Mouse (Mus musculus) CH12.LX (cell line): ENCODE results near the gene Dnajb13. TPM values are rescaled to one million over a fixed set of nuclear protein-coding genes. Genes with fewer than 3 reads are reported as not detected.

Experiments
- DNase-seq: peaks from one replicate; pipeline ENCODE4 v3.0.0-alpha.2; 2013; ENCODE audit errors: extremely low read depth
- H3K27ac ChIP-seq: 2 replicates; pipeline ENCODE4 v1.5.1; 2012; ENCODE audit warnings: low read depth, mild to moderate bottlenecking, control low read depth, moderate library complexity; ENCODE audit not compliant: insufficient read depth
- H3K27me3 ChIP-seq: replicated peaks from 2 replicates; pipeline ENCODE3; 2012; ENCODE audit warnings: inconsistent platforms
- H3K36me3 ChIP-seq, 2 experiments: replicated peaks in 1 of 2; 2 replicates each; pipeline versions ENCODE3 to v1.6.1; 2012; ENCODE audit warnings: inconsistent platforms in 1 of 2, low read length in 1 of 2, mild to moderate bottlenecking in 1 of 2, mixed read lengths in 1 of 2, moderate library complexity in 1 of 2; ENCODE audit not compliant: control insufficient read depth in 1 of 2, insufficient read depth in 1 of 2
- H3K4me1 ChIP-seq, 2 experiments: 2 replicates each; pipeline ENCODE4 v1.6.1; 2012; ENCODE audit warnings: inconsistent platforms in 1 of 2, moderate library complexity in 1 of 2; ENCODE audit not compliant: insufficient read depth in 2 of 2, control insufficient read depth in 1 of 2
- H3K4me2 ChIP-seq: 2 replicates; pipeline ENCODE4 v1.6.1; 2012; ENCODE audit warnings: low read depth, mild to moderate bottlenecking, control low read depth; ENCODE audit not compliant: poor library complexity, insufficient read depth, severe bottlenecking
- H3K4me3 ChIP-seq, 3 experiments: fragments of 150-350 bp in 1 of 3; sonication (generic) in 1 of 3; replicated peaks in 1 of 3; 2 replicates each; pipeline versions ENCODE3 to v1.5.1; 2011 to 2012; ENCODE audit warnings: low read depth in 2 of 3, low read length in 2 of 3, mild to moderate bottlenecking in 2 of 3, moderate library complexity in 2 of 3, control low read depth in 1 of 3, improper control_type of control experiment in 1 of 3, inconsistent platforms in 1 of 3, mixed read lengths in 1 of 3; ENCODE audit not compliant: poor library complexity in 1 of 3
- H3K79me2 ChIP-seq: replicated peaks from 2 replicates; pipeline ENCODE4 v1.6.1; 2012; ENCODE audit warnings: mild to moderate bottlenecking, moderate library complexity; ENCODE audit not compliant: control insufficient read depth, poor library complexity, insufficient read depth, severe bottlenecking; ENCODE audit errors: extremely low read depth
- H3K9ac ChIP-seq: 2 replicates; pipeline ENCODE4 v1.6.1; 2012; ENCODE audit warnings: low read depth, mild to moderate bottlenecking, control low read depth, moderate library complexity; ENCODE audit not compliant: insufficient read depth
- H3K9me3 ChIP-seq: replicated peaks from 2 replicates; pipeline ENCODE3; 2012; ENCODE audit warnings: low read length, inconsistent platforms, mixed read lengths
- BHLHE40 ChIP-seq: IDR thresholded peaks from 2 replicates; pipeline ENCODE4 v1.6.1; 2011; ENCODE audit warnings: mild to moderate bottlenecking, low read depth, low read length, improper control_type of control experiment
- CHD1 ChIP-seq: IDR thresholded peaks from 2 replicates; pipeline ENCODE4 v1.6.1; 2012; ENCODE audit warnings: low read depth, low read length, improper control_type of control experiment, inconsistent platforms
- CHD2 ChIP-seq: IDR thresholded peaks from 2 replicates; pipeline ENCODE4 v1.6.1; 2011; ENCODE audit warnings: low read length, improper control_type of control experiment
- ELF1 ChIP-seq: IDR thresholded peaks from 2 replicates; pipeline ENCODE4 v1.6.1; 2014; ENCODE audit warnings: low read depth, mild to moderate bottlenecking, inconsistent platforms, low read length, improper control_type of control experiment
- ETS1 ChIP-seq: conservative IDR thresholded peaks from 2 replicates; pipeline ENCODE4 v1.6.1; 2012; ENCODE audit warnings: low read depth, mild to moderate bottlenecking, inconsistent platforms, low read length, improper control_type of control experiment, moderate library complexity
- GABPA ChIP-seq: IDR thresholded peaks from 2 replicates; pipeline ENCODE4 v1.6.1; 2012; ENCODE audit warnings: low read depth, low read length, improper control_type of control experiment, inconsistent platforms; ENCODE audit not compliant: insufficient replicate concordance
- HCFC1 ChIP-seq: IDR thresholded peaks from 2 replicates; pipeline ENCODE4 v1.6.1; 2012; ENCODE audit warnings: low read depth, mild to moderate bottlenecking, inconsistent platforms, low read length, improper control_type of control experiment
- JUN ChIP-seq: IDR thresholded peaks from 2 replicates; pipeline ENCODE4 v1.6.1; 2011; ENCODE audit warnings: low read depth, mild to moderate bottlenecking, low read length, improper control_type of control experiment, moderate library complexity; ENCODE audit not compliant: insufficient read depth
- KAT2A ChIP-seq: IDR thresholded peaks from 2 replicates; pipeline ENCODE4 v1.6.1; 2012; ENCODE audit warnings: low read length, improper control_type of control experiment, inconsistent platforms; ENCODE audit not compliant: insufficient replicate concordance
- MAFK ChIP-seq: IDR thresholded peaks from 2 replicates; pipeline ENCODE4 v1.6.1; 2011; ENCODE audit warnings: low read length, improper control_type of control experiment; ENCODE audit not compliant: insufficient replicate concordance
- MAX ChIP-seq: IDR thresholded peaks from 2 replicates; pipeline ENCODE4 v1.6.1; 2011; ENCODE audit warnings: low read length, improper control_type of control experiment
- MAZ ChIP-seq: IDR thresholded peaks from 2 replicates; pipeline ENCODE4 v1.6.1; 2012; ENCODE audit warnings: low read depth, mild to moderate bottlenecking, inconsistent platforms, low read length, improper control_type of control experiment, moderate library complexity
- MXI1 ChIP-seq: IDR thresholded peaks from 2 replicates; pipeline ENCODE4 v1.6.1; 2011; ENCODE audit warnings: mild to moderate bottlenecking, low read depth, low read length, improper control_type of control experiment
- MYC ChIP-seq: IDR thresholded peaks from 2 replicates; pipeline ENCODE4 v1.6.1; 2011; ENCODE audit warnings: low read depth, mild to moderate bottlenecking, improper control_type of control experiment, low read length
- NELFE ChIP-seq: IDR thresholded peaks from 2 replicates; pipeline ENCODE4 v1.6.1; 2011; ENCODE audit warnings: low read depth, low read length, improper control_type of control experiment
- NRF1 ChIP-seq: IDR thresholded peaks from 2 replicates; pipeline ENCODE4 v1.6.1; 2014; ENCODE audit warnings: low read depth, mild to moderate bottlenecking, inconsistent platforms, low read length, improper control_type of control experiment, moderate library complexity
- PAX5 ChIP-seq: IDR thresholded peaks from 2 replicates; pipeline ENCODE4 v1.6.1; 2012; ENCODE audit warnings: low read length, inconsistent platforms, mixed read lengths
- POLR2A ChIP-seq: IDR thresholded peaks from 2 replicates; pipeline ENCODE4 v1.6.1; 2011; ENCODE audit warnings: low read depth, mild to moderate bottlenecking, improper control_type of control experiment, low read length
- POLR2AphosphoS2 ChIP-seq: IDR thresholded peaks from 2 replicates; pipeline ENCODE4 v1.6.1; 2011; ENCODE audit warnings: low read depth, low read length, improper control_type of control experiment
- RAD21 ChIP-seq: IDR thresholded peaks from 2 replicates; pipeline ENCODE4 v1.6.1; 2011; ENCODE audit warnings: low read depth, mild to moderate bottlenecking, low read length, improper control_type of control experiment, moderate library complexity
- SMC3 ChIP-seq: IDR thresholded peaks from 2 replicates; pipeline ENCODE4 v1.6.1; 2011; ENCODE audit warnings: low read depth, low read length, improper control_type of control experiment
- TBP ChIP-seq: conservative IDR thresholded peaks from 2 replicates; pipeline ENCODE4 v1.6.1; 2011; ENCODE audit warnings: low read depth, low read length, improper control_type of control experiment
- TCF12 ChIP-seq: IDR thresholded peaks from 2 replicates; pipeline ENCODE4 v1.6.1; 2014; ENCODE audit warnings: low read depth, mild to moderate bottlenecking, inconsistent platforms, low read length, improper control_type of control experiment
- USF1 ChIP-seq: IDR thresholded peaks from 2 replicates; pipeline ENCODE4 v1.6.1; 2014; ENCODE audit warnings: low read depth, mild to moderate bottlenecking, inconsistent platforms, low read length, improper control_type of control experiment
- ZC3H11A ChIP-seq: IDR thresholded peaks from 2 replicates; pipeline ENCODE4 v1.6.1; 2012; ENCODE audit warnings: low read depth, mild to moderate bottlenecking, inconsistent platforms, low read length, improper control_type of control experiment
- ZMIZ1 ChIP-seq: IDR thresholded peaks from 2 replicates; pipeline ENCODE4 v1.6.1; 2012; ENCODE audit warnings: low read depth, mild to moderate bottlenecking, inconsistent platforms, low read length, improper control_type of control experiment
- dilution Hi-C: fragments of 300-500 bp; cut with MboI; formaldehyde crosslinking; loops from 2 replicates; pipeline ENCODE4 v1.14.3; 2020; ENCODE audit warnings: low sequenced_read_pairs; ENCODE audit not compliant: extremely low pct_unique_long_range_greater_than_20kb, extremely low pct_ligation_motif_present
- in situ Hi-C: fragments of 300-500 bp; cut with MboI; formaldehyde crosslinking; loops from 3 replicates; pipeline ENCODE4 v1.14.3; 2019; ENCODE audit warnings: low sequenced_read_pairs, low pct_ligation_motif_present, low pct_unique_long_range_greater_than_20kb, mixed read lengths
- polyA plus RNA-seq: library from polyadenylated mRNA; unstranded; fragments of >175 nt; gene quantifications from 2 replicates; pipeline ENCODE4 v1.2.1, GENCODE M21; 2012; ENCODE audit warnings: low read depth; ENCODE audit not compliant: insufficient read length
- total RNA-seq, 2 experiments: library from RNA; depleted of rRNA; stranded (reverse); fragments of 300-350 nt in 1 of 2; fragments of >200 nt in 1 of 2; gene quantifications; 2 replicates each; pipeline ENCODE4 v1.2.3; 2012 to 2014

Dnajb13 gene
- total and polyA plus RNA-seq, 3 experiments = 13.9 to 32.0 (median 15.6) TPM

DNA sequence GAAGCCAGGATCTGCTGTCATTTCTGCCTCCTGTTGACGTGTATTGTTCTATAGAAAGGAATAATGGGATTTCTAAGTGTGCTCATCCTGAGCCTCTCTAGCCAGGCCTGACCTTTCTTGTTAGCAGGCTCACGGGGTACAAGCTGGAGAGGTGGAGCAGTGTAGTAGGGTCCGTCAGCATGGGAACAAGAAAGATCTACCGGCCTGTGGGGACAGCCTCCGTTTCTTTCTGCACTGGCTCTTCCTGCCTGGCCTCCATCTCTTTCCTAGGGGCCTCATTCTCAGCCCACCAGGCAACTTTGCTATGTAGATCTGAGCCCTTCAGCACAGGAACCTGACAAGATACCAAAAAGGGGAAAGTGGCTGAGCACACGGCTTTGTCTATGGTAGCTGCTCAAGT lies 46.0 kb downstream of the Dnajb13 start:
- no peak for DNase-seq
- H3K4me2 ChIP-seq = no peak overlapping the region
- H3K4me1 ChIP-seq = no peaks in the 10 kb centered on the region
- no peak for TF ChIP-seq CHD2
- no peak for TF ChIP-seq PAX5
- no peak for TF ChIP-seq POLR2A
- TF ChIP-seq MYC = no peak
- TF ChIP-seq ZC3H11A = no peak
- TF ChIP-seq MXI1 = no peak
- no peak for TF ChIP-seq GABPA
- no peak for TF ChIP-seq RAD21
- TF ChIP-seq NELFE = no peak
- TF ChIP-seq POLR2AphosphoS2 = no peak
- no peak for TF ChIP-seq SMC3
- TF ChIP-seq ELF1 = no peak
- TF ChIP-seq HCFC1 = no peak
- no peak for TF ChIP-seq TBP
- no peak for TF ChIP-seq ZMIZ1
- no peak for TF ChIP-seq BHLHE40
- TF ChIP-seq, all 38 proteins: peak for 0
- H3K36me3 ChIP-seq = peaks cover 20 to 73% of the 10 kb centered on the region in 2 experiments
- no peaks in the 10 kb centered on the region for H3K27me3 ChIP-seq
- no peak overlapping the region for H3K9ac ChIP-seq
- in situ Hi-C loops = no loop called here
- no peaks in the 10 kb centered on the region for H3K9me3 ChIP-seq
- no peak overlapping the region for H3K27ac ChIP-seq
- H3K4me3 ChIP-seq = no peak overlapping the region
- no peaks in the 10 kb centered on the region for H3K79me2 ChIP-seq
- dilution Hi-C loops = no loop called here

GRCm38 (mm10) chr7:100466781-100467510 lies 47.8 kb downstream of the Dnajb13 start:
- H3K4me1 ChIP-seq = peaks cover 0 to under 1% of the 10 kb centered on the region in 2 experiments; a peak in 1 of 4 replicates
- no peak overlapping the region for H3K4me2 ChIP-seq
- DNase-seq = no peak
- H3K36me3 ChIP-seq = peaks cover 22 to 89% of the 10 kb centered on the region in 2 experiments
- H3K9ac ChIP-seq = no peak overlapping the region
- H3K4me3 ChIP-seq = no peak overlapping the region
- in situ Hi-C loops = no loop called here
- H3K27ac ChIP-seq = no peak overlapping the region
- H3K79me2 ChIP-seq = no peaks in the 10 kb centered on the region
- dilution Hi-C loops = no loop called here
- no peaks in the 10 kb centered on the region for H3K9me3 ChIP-seq
- no peak for TF ChIP-seq KAT2A
- no peak for TF ChIP-seq CHD1
- no peak for TF ChIP-seq JUN
- no peak for TF ChIP-seq ETS1
- no peak for TF ChIP-seq TCF12
- TF ChIP-seq PAX5 = no peak
- no peak for TF ChIP-seq MYC
- no peak for TF ChIP-seq POLR2A
- no peak for TF ChIP-seq MAZ
- TF ChIP-seq USF1 = no peak
- TF ChIP-seq NRF1 = no peak
- TF ChIP-seq MAX = no peak
- TF ChIP-seq NELFE = no peak
- TF ChIP-seq POLR2AphosphoS2 = no peak
- TF ChIP-seq TBP = no peak
- TF ChIP-seq MAFK = no peak
- no peaks in the 10 kb centered on the region for H3K27me3 ChIP-seq
